Mouse (Mus musculus) C2C12 (cell line): Measurements from ENCODE around the gene Cga.

ENCODE experiments used
- CEBPB ChIP-seq: IDR thresholded peaks from one replicate; pipeline ENCODE4 v1.6.1; 2011; ENCODE audit warnings: low read depth, mild to moderate bottlenecking, control low read depth, moderate library complexity
- CTCF ChIP-seq: IDR thresholded peaks from one replicate; pipeline ENCODE4 v1.5.1; 2011; ENCODE audit not compliant: control insufficient read depth, insufficient read depth, insufficient read length
- MAX ChIP-seq: IDR thresholded peaks from one replicate; pipeline ENCODE4 v1.6.1; 2011; ENCODE audit warnings: mild to moderate bottlenecking, control low read depth
- MYOD1 ChIP-seq: IDR thresholded peaks from one replicate; pipeline ENCODE4 v1.6.1; 2011; ENCODE audit warnings: low read depth; ENCODE audit not compliant: control insufficient read depth, insufficient read length

GRCm38 (mm10) chr4:34901166-34901565, 7.6 kb downstream of the Cga start:
- no peak for TF ChIP-seq MYOD1
- TF ChIP-seq CTCF: no peak
- no peak for TF ChIP-seq MAX
- TF ChIP-seq CEBPB: no peak
